Mouse (Mus musculus): ENCODE data around the gene Gm45717.

- TF ChIP-seq CTCF (IDR thresholded peaks at IDR 0.05; ENCODE audit: control insufficient read depth, insufficient read depth, low read length) (no peak), POLR2A (IDR thresholded peaks at IDR 0.05; ENCODE audit: borderline replicate concordance, control insufficient read depth, low read depth, low read length) (no peak)
Measured at GRCm38 (mm10) chr7:140939669-140940171, 16.0 kb downstream of the Gm45717 start.
